Mouse (Mus musculus) c-Kit-positive CD71-negative TER-119-negative erythroid progenitor cells, embryonic 14.5 days (primary cell): ENCODE data around the gene 1700001C19Rik.
"Not testable (repeated sequence)": the region's sequence is repeated elsewhere in the genome, so short reads cannot be mapped to it uniquely, and the experiment has no call there.

Source experiments
- DNase-seq: peaks from one replicate; pipeline ENCODE4 v3.0.0-alpha.2; 2013; ENCODE audit warnings: low read depth

1700001C19Rik gene

GRCm38 (mm10) chr17:47428831-47429304 is 8.3 kb downstream of the 1700001C19Rik start:
- DNase-seq = no peak

GRCm38 (mm10) chr17:47427316-47427715 is 9.9 kb downstream of the 1700001C19Rik start:
- no peak for DNase-seq

GRCm38 (mm10) chr17:47424186-47424585 is 13.0 kb downstream of the 1700001C19Rik start:
- no peak for DNase-seq

GRCm38 (mm10) chr17:47422616-47423015 is 14.6 kb downstream of the 1700001C19Rik start:
- DNase-seq = not testable (repeated sequence)

- DNase-seq = no peak
Observed at GRCm38 (mm10) chr17:47421566-47421965, 15.6 kb downstream of the 1700001C19Rik start.

- DNase-seq = no peak
Observed at GRCm38 (mm10) chr17:47420195-47420594, 17.0 kb downstream of the 1700001C19Rik start.

GRCm38 (mm10) chr17:47409897-47410861 is 27.0 kb downstream of the 1700001C19Rik start:
- DNase-seq = not testable (repeated sequence)

- peak; percentile 50 for DNase-seq
Observed at GRCm38 (mm10) chr17:47408558-47408898, 28.6 kb downstream of the 1700001C19Rik start.

GRCm38 (mm10) chr17:47407717-47408557 is 29.2 kb downstream of the 1700001C19Rik start:
- DNase-seq = no peak

GRCm38 (mm10) chr17:47400451-47400850 is 36.7 kb downstream of the 1700001C19Rik start, which contains the start of gene Guca1a:
Gene Guca1a, minus strand, starts transcription at chr17:47400584.
- DNase-seq = no peak

- DNase-seq = no peak
Observed at GRCm38 (mm10) chr17:47399091-47399490, 38.1 kb downstream of the 1700001C19Rik start.

GRCm38 (mm10) chr17:47395376-47395913 is 41.7 kb downstream of the 1700001C19Rik start:
- DNase-seq = peak; percentile 56

- no peak for DNase-seq
Observed at GRCm38 (mm10) chr17:47394223-47394869, 42.8 kb downstream of the 1700001C19Rik start.

GRCm38 (mm10) chr17:47386649-47387048 is 50.5 kb downstream of the 1700001C19Rik start:
- DNase-seq = no peak

- DNase-seq = no peak
Observed at GRCm38 (mm10) chr17:47385145-47385544, 52.0 kb downstream of the 1700001C19Rik start, which contains the start of gene Guca1b. Gene Guca1b, plus strand, starts transcription at chr17:47385393.

GRCm38 (mm10) chr17:47384064-47384463 is 53.1 kb downstream of the 1700001C19Rik start:
- no peak for DNase-seq

GRCm38 (mm10) chr17:47383266-47383665 is 53.9 kb downstream of the 1700001C19Rik start:
- no peak for DNase-seq

GRCm38 (mm10) chr17:47381917-47382316 is 55.3 kb downstream of the 1700001C19Rik start:
- DNase-seq = no peak

GRCm38 (mm10) chr17:47378133-47378532 is 59.0 kb downstream of the 1700001C19Rik start:
- no peak for DNase-seq

- no peak for DNase-seq
Observed at GRCm38 (mm10) chr17:47376779-47377280, 60.3 kb downstream of the 1700001C19Rik start.

- DNase-seq = no peak
Observed at GRCm38 (mm10) chr17:47373991-47374390, 63.2 kb downstream of the 1700001C19Rik start.
